Mouse (Mus musculus) megakaryocyte, embryonic 14.5 days (primary cell): Measurements from ENCODE around the gene Cnksr1. TPM values are rescaled to one million over a fixed set of nuclear protein-coding genes. Genes with fewer than 3 reads are reported as not detected.
A peak's percentile ranks its signal among the peaks of the same experiment; 100 is the strongest.

Experiments used
- H3K27me3 ChIP-seq: replicated peaks from 2 replicates; pipeline ENCODE3; 2012; ENCODE audit warnings: inconsistent platforms
- H3K36me3 ChIP-seq: replicated peaks from 2 replicates; pipeline ENCODE3; 2012; ENCODE audit warnings: low read length, inconsistent platforms, mixed read lengths
- H3K4me1 ChIP-seq: 2 replicates; pipeline ENCODE4 v1.6.1; 2012; ENCODE audit warnings: inconsistent platforms
- H3K4me3 ChIP-seq: replicated peaks from 2 replicates; pipeline ENCODE3; 2012; ENCODE audit warnings: moderate library complexity, mild to moderate bottlenecking, inconsistent platforms
- H3K9me3 ChIP-seq: 2 replicates; pipeline ENCODE4 v1.6.1; 2012; ENCODE audit warnings: inconsistent platforms
- FLI1 ChIP-seq: IDR thresholded peaks from 2 replicates; pipeline ENCODE4 v1.6.1; 2012; ENCODE audit warnings: low read length, inconsistent platforms, mixed read lengths
- GATA1 ChIP-seq: IDR thresholded peaks from 3 replicates; pipeline ENCODE4 v1.6.1; 2012; ENCODE audit warnings: mixed read lengths, low read length, inconsistent platforms, borderline replicate concordance
- polyA plus RNA-seq: library from polyadenylated mRNA; stranded (reverse); fragments of >175 nt; gene quantifications from 2 replicates; pipeline ENCODE4 v1.2.3, GENCODE M21; 2012; ENCODE audit warnings: low replicate concordance; ENCODE audit not compliant: insufficient read depth

Cnksr1 gene
- polyA plus RNA-seq, 1 experiment = not detected

DNA sequence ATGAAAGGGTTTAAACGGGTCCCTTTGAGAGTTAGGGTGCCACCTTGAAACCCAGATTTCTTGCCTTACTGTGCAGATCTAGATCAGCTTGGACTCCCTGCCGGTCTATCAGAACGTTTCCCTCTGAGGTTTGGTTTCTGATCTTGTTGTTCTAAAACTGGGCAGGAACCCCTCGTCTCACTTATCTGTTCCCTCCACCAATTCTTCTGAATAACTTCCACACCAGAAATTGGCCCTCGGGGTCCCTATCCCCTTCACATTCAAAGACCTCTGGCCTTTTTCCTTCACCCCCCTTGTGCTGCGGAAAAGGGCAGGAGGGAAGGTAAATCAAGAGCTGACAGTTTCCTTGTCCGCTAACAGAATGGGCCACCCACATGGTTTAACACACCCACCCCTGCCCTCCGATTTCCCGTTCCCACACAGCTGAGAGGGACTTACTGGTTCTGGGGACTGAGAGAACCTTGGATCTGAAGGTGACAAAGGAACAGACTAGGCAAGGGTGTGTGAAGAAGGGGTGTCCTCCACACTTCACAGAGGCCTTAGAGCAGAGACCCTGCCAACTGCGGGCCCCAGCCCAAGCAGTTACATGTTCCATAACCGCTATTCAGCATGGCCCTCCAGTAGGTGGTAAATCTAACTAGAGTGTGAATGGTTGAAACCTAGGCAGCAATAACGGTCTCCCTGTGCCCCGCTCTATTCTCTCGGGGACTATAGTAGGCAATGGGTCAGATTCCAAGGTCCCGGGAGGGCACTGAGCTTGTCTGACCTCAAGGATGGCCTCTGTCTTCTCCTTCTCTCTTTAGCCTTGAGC is 14.9 kb upstream of the Cnksr1 start:
- peaks cover 52% of the 10 kb centered on the region for H3K4me1 ChIP-seq
- H3K9me3 ChIP-seq = peaks cover 4% of the 10 kb centered on the region; the same call in 1 of the 2 replicates
- H3K36me3 ChIP-seq = no peaks in the 10 kb centered on the region
- TF ChIP-seq GATA1 (no peak), FLI1 (no peak)
- peaks cover 92% of the 10 kb centered on the region for H3K27me3 ChIP-seq
- no peak overlapping the region for H3K4me3 ChIP-seq

DNA sequence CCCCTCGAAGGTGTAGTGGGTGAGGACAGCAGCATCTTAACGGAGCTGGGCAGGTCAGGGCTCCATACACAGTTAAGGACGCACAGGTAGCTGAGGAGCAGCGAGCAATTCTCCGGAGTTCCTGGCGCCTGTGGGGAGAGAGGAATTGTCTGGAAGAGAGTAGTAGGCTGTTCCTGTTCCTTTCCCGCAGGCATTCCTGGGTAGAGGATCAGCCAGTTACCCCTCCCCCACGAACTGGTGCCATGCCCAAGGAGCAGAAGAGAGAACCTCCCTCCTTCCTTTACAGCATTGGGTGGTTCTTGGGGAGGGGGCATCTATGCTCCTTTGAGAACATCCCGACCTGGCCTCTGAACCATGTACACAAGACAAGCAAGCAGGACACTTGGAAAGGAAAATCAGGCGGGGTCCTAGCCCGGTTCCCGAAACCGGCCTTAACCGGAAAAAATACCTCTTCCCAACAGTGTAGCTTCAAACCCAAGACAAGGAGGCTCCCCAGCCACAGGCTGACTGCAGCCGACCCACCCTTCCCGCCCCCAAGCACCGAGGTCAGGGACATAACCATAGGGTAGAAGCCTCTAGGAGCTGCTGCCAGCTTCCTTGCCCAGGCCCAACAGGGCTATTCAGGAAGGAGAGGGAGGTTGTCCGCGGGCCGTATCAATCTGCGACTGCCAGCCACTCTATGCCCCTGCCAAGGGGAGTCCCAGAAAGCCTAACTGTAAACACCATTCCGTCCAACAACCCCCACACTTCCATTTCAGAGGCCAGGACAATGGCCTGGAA is 14.1 kb upstream of the Cnksr1 start:
- peaks cover 52% of the 10 kb centered on the region for H3K4me1 ChIP-seq
- peak overlapping the region; percentile 85 for H3K4me3 ChIP-seq
- peaks cover 4% of the 10 kb centered on the region; the same call in 1 of the 2 replicates for H3K9me3 ChIP-seq
- peaks cover 95% of the 10 kb centered on the region for H3K27me3 ChIP-seq
- H3K36me3 ChIP-seq = no peaks in the 10 kb centered on the region
- TF ChIP-seq GATA1 = no peak
- TF ChIP-seq FLI1 = no peak

DNA sequence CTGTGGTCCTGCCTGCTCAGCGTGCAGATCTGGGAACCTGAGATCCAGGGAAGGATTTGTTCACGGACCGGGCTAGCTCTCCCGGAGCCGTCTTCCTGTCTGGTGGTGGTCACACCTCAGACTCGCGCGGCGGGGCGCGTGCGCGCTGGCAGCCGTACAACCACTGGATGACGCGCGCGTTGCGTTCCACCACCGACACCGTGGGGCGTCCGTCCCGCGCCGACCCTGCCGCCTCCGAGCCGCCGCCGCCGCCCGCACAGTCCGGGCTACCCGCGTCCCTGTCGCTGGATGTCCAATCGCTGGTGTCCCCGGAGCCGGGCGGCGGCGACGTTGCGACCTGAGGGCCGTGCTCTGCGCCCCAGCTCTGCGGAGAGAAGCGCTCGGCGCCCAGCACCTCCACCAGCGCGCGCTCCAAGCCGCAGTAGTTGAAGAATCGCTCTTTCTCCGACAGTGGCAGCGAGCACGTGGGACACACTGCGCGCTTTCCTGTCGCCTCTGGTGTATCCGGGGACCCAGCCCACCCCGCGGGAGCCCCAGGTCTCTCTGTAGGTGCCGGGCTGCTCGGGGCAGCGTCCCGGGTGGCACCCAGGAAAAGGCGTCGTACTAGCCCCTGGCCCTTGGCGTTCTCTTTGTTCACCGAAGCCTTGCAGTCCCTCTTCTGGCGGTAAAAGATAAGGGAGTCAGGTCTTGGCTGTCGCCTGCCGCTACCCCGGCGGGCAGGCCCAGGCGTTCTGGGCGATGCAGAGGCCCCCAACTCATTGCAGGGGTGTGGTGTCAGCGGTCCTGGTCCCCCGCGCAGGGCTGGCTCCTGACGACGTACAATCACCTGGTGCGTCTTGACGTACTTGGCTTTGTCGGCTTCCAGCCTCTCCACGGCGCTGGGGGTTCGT is 13.3 kb upstream of the Cnksr1 start:
- Histone ChIP-seq H3K4me1 (peaks cover 52% of the 10 kb centered on the region), H3K27me3 (peaks cover 98% of the 10 kb centered on the region), H3K9me3 (peaks cover 4% of the 10 kb centered on the region; the same call in 1 of the 2 replicates), H3K36me3 (no peaks in the 10 kb centered on the region), H3K4me3 (peak overlapping the region; percentile 85)
- TF ChIP-seq GATA1 = no peak

DNA sequence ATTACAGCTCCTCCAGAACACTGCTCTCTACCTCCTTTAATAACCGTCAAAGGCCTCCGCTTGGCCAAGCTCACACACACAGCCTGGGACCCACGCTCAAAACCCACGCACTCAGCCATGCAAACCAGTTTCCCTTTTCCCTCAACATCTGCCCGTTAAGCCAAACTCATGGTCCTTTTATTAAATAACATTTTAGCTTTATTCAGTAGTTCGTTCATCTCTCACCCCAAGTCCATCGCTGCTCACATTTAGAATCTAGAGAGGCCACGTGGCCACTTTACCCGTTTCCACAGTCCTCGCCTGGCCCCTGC is 12.7 kb upstream of the Cnksr1 start:
- Histone ChIP-seq H3K4me1 (peaks cover 56% of the 10 kb centered on the region), H3K27me3 (peaks cover 97% of the 10 kb centered on the region), H3K4me3 (peak overlapping the region; percentile 85), H3K9me3 (peaks cover 4% of the 10 kb centered on the region; the same call in 1 of the 2 replicates), H3K36me3 (no peaks in the 10 kb centered on the region)
- no peak for TF ChIP-seq FLI1
- TF ChIP-seq GATA1 = no peak

DNA sequence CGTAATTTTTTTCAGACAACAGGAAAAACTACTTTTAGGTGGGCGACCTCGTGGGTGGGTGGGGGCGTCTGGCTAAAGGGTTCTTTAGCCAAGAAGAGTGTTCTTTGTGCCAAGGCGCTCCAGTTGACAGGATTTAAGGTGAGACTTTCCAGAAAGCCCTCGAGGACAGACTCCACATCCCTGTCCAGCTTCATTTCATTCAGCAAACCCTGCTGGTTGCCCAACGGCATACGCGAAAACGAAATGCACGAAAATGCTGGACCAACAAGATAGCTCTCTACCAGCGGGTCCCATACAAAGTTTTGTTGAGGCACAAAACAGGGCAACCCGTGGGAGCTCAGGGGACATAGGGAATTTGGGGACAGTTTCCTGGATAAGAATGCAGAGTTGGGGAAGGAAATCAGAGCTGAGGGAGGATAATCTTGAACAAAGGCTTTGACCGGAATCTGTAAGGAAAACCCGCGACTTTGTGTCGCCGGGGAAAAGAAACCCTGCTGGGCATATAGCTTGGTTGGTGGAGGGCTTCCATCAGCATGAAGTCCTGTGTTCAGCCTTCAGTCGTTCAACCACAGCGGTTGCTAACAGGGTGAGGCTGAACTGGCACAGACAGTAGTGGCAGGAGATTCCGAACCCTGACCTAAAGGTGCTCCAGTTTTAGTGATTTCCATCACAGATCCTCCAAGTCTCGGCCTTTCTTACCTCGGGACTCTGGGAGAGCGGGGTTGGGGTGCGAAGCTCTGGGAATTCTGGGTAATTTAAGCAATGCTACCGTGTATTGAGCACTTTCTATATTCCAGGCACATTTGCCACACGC is 12.1 kb upstream of the Cnksr1 start:
- peaks cover 4% of the 10 kb centered on the region; the same call in 1 of the 2 replicates for H3K9me3 ChIP-seq
- H3K36me3 ChIP-seq = no peaks in the 10 kb centered on the region
- peaks cover 93% of the 10 kb centered on the region for H3K27me3 ChIP-seq
- H3K4me3 ChIP-seq = peak overlapping the region; percentile 87
- no peak for TF ChIP-seq GATA1
- peaks cover 60% of the 10 kb centered on the region for H3K4me1 ChIP-seq

DNA sequence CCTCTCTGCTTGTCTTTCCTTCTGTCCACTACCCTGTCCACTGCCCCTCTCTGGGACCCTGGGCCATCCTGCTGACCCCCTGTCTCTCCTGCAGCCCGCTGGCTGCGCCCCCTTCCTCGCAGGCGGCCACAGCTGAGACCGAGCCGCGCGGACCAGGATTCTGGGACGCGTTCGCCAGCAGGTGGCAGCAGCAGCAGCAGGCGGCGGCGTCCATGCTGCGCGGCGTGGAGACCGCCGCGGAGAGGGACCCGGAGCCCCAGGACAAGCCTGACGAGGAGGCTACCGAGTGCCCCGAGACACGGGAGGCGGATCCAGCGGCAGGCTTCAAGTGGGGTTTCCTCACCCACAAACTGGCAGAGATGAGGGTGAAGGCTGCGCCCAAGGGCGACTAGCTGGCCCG is 11.5 kb upstream of the Cnksr1 start:
- TF ChIP-seq FLI1 (no peak), GATA1 (no peak)
- H3K4me3 ChIP-seq = peak overlapping the region; percentile 87
- H3K36me3 ChIP-seq = no peaks in the 10 kb centered on the region
- peaks cover 86% of the 10 kb centered on the region for H3K27me3 ChIP-seq
- peaks cover 65% of the 10 kb centered on the region for H3K4me1 ChIP-seq
- H3K9me3 ChIP-seq = peaks cover 4% of the 10 kb centered on the region; the same call in 1 of the 2 replicates

DNA sequence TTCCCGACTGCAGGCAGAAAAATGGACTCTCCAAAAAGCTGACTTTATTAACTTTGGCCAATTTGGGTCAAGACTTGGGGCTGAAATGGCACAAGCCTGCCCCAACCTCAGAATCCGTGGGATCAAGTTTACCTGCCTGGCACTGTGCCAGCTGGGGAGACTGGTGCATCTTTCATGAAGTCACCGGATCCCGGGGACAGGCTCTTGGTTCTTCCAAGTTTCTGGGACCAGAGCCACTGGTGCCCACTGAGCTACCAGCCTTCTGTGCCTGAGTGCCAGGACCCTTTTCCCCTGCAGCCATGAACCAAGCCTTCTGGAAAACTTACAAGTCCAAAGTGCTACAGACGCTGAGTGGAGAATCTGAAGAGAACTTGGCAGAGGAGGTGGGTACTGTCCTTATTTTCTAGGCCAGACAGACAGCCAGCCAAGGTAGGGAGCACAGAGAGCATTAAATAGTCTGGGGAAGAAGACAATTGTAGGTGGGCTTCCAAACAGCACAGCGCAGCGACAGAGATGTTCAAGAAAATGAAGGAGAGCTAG is 8.6 kb upstream of the Cnksr1 start, which contains the start of gene Gm30191:
TSS of gene Gm30191 (plus strand) at position 217 of the 540 bp plus-strand sequence.
- peaks cover 9% of the 10 kb centered on the region for H3K36me3 ChIP-seq
- peaks cover 4% of the 10 kb centered on the region; the same call in 1 of the 2 replicates for H3K9me3 ChIP-seq
- H3K27me3 ChIP-seq = peaks cover 58% of the 10 kb centered on the region
- peak within 1 kb of the TSS; percentile 94 for H3K4me3 ChIP-seq
- peaks cover 49% of the 10 kb centered on the region for H3K4me1 ChIP-seq
- no peak for TF ChIP-seq GATA1
- TF ChIP-seq FLI1 = no peak

DNA sequence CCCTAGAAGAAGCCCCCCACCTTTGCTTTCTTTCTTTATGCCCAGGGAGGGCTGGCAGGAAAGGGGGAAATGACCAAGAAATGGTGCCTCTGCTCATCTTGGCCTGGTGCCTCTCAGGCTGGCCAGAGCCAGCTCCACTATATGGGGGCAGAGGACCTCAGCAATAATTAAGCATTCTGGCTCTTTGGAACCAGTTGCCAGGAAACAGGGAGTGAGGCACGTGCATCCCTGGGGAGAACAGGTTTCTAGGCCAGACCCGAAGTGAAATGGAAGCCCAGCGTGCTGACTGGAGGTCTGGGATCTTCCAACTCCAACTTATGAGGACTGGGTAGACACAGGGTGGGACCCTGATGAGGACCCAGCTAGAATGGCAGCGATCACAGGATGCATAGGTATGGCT is 8.1 kb upstream of the Cnksr1 start:
- H3K27me3 ChIP-seq = peaks cover 52% of the 10 kb centered on the region
- H3K9me3 ChIP-seq = peaks cover 4% of the 10 kb centered on the region; the same call in 1 of the 2 replicates
- peaks cover 44% of the 10 kb centered on the region for H3K4me1 ChIP-seq
- TF ChIP-seq FLI1 (no peak), GATA1 (no peak)
- no peak overlapping the region for H3K4me3 ChIP-seq
- peaks cover 9% of the 10 kb centered on the region for H3K36me3 ChIP-seq
